Mouse (Mus musculus) lung, postnatal 25 days (tissue): ENCODE measurements around the gene Sun5.
"Not testable (repeated sequence)": the region's sequence is repeated elsewhere in the genome, so short reads cannot be mapped to it uniquely, and the experiment has no call there.

Experiments used
- DNase-seq: peaks from one replicate; pipeline ENCODE4 v3.0.0; 2022; ENCODE audit warnings: low spot score

Sun5 gene

DNA sequence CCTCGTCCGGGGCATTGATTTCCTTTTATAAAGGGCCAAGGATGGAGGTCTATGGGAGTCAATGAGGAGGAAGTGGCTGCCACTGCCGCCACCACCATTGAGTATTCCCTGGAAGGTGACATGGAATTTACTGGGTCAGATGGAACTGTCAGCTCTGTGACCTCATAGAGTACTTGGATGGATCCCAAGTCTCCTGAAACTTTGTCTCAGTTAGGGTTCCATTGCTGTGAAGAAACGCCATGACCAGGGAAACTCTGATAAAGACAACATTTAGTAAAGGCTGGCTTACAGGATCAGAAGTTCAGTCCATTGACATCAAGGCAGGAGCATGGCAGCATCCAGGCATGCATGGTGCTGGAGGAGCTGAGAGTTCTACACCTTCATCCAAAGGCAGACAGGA is at the start of gene Sun5:
Gene Sun5 (minus strand): TSS at position 101 of the 400 bp plus-strand sequence.
- no peak for DNase-seq

DNA sequence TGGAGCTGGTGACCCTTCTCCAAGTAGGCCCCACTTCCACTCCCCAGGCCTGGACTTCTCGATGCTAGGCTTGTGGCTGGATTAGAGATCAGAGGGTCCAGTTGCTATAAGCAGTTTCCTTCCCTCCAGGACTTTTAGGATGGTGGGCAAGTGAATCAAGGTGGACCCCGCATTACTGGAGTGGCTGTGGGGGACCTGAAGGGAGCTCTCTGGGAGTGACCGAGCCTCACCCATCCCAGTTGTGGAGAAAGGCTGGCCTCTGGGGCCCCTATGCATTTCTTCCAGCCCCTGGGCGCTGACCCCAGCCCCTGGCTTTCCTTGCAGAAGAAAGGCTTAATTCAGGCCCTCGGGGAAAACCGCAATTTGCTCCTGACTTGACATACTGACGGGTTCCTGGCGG is 47.0 kb upstream of the Sun5 start, which contains the start of gene Bpifb3:
Gene Bpifb3 (plus strand): TSS at position 301 of the 400 bp plus-strand sequence.
- no peak for DNase-seq

DNA sequence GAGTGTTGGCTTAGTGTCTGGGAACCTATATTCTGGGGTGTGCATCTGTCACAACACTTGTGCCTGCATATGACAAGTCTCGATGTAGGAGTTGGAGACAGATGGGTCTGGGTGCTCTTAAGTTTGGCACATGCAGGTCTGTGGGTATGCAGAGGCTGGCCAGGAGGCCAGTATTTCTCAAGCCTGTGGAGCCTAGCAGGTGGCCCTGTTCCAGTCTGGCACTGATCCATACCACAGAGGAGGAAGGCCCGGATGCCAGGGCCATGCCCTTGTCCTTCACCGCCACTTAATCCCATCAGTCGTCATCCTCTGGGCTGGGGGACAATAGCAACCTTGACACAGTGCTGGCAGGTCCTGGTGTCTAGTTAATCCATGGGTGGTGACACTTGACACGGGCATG is 43.3 kb upstream of the Sun5 start:
- DNase-seq: peak; percentile 18

DNA sequence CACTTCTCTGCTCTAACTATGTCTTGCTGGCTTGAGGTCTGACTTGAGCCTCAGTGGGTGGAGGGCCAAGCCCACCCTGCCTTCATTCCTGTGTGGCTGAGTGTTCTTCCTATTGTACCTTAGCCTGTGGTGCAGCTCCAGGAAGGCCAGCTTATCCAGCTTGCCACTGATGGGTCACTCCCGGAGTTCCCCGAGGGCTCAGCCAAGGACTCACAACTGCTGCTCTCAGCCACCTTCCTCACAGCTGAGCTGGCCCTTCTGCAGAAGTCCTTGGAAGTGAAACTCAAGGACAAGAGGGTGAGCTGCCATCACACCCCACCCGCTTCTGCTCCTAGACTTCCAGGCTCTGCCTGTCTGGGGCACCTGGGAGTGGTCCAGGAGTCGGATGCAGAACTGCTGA is 35.7 kb upstream of the Sun5 start:
- no peak for DNase-seq

DNA sequence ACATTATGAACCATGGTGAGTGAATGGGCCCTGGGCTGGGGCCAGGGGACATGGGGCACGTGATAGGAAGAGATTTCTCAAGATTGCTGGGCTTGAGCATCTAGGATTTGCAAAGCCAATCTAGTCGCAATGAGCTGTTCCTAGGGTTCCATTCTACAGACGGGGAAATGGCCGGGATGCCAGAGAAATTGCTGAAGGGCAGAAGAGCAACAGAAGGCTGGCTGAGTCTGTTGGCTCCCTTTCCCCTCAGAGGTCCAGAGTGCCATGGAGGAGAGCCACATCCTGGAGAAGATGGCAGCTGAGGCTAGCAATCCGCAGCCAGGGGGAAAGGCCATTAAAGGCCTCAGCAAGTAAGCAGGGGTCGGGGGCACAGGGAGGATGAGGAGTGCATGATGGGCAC is 31.8 kb upstream of the Sun5 start:
- no peak for DNase-seq

DNA sequence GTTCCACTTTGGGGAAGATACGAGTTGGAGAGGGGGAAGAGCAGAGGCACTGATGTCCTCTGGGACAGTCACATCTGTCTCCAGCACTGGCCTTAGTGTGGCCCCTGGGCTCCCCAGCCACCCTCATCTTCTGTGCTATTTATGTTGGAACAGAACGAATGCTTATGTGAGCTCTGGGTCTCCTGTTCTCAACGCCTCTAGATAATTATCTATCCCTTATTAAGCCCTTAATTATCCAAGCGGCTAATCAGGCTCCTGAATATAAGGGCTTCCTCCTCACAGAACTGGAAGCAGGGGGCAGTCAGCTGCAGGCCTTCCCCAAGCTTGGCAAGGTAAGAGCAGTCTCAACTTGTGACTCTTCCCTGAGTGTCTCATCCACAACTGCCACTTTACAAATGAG is 29.2 kb upstream of the Sun5 start, which contains the start of gene Bpifb6:
Gene Bpifb6 (plus strand): TSS at position 301 of the 400 bp plus-strand sequence.
- DNase-seq: no peak

DNA sequence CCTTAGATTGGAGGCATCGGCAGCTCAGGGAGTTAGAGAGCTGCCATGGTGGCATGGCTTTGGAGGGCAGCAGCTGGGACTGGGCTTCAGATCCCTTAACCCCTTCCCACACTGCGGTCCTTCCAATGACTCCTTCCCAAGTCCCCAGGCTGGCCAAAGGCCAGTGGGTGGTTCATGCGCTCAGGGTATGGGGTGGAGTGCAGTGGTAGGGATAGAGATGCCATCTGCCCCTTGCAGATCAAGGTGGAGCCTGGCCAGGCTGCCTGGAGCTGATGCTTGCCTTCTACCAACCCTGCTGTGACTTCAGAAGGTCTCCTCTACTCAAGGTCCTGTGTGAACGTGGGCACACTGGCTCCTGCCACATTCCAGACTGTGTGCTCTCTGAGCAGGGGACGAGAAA is 28.2 kb upstream of the Sun5 start:
- DNase-seq: no peak

DNA sequence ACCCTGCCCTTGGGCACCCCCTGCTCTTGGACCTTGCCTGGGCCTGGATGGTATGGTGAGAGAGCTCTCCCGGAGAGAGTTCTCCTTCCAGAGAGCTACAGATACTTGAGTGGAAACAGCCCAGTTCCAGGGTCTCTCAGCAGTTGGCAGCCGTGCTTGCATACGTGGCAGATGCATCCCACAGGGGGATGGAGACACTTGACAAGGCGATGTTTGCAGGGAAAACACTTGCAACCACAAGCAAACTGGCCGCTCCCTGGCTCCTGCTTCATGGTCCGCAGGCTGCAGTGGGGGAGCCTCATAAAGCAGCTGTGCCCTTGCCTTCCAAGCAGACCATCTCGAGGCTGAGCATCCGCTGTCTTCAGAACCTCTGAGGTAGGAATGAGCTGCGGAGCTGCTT is 3.9 kb upstream of the Sun5 start, which contains the start of gene Bpifb2:
Gene Bpifb2 (plus strand): TSS at position 301 of the 400 bp plus-strand sequence.
- DNase-seq: no peak

DNA sequence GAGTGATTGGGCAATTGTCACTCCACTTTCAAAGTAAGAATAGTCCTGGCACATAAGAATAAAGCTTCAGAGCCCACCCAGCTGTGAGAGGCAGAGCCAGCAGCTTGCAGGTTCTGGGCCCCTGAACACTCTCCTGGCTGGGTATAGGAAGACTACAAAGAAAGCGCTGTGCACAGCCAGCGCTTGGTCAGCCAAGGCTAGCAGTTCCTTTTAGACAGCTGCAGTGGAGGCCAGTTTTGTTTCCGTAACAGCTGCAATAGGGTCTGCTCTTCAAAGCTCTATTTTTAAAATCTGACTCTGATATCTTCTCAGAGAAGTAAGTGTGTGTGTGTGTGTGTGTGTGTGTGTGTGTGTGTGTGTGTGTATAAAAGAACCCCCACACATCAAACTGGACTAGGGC is 8.9 kb downstream of the Sun5 start:
- no peak for DNase-seq

DNA sequence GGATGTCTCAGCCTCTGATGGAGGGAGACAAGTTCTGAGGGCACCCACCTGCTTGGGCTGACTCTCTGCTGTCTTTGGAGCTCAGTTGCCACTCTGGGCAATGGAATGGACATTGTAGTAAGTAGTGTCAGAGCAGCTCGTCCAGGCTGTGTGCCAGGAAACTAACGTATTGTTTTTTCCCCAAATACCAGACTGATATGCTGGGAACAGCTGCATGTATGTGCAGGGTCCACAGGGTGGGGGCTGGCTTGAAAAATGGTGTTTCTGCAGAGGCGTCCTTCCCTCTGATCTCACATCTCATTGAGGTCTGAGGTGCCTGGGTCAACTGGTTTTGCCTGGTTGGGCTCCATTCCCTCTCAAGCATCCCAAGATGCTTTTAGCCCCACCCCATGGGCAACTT is 10.2 kb downstream of the Sun5 start:
- DNase-seq: no peak

DNA sequence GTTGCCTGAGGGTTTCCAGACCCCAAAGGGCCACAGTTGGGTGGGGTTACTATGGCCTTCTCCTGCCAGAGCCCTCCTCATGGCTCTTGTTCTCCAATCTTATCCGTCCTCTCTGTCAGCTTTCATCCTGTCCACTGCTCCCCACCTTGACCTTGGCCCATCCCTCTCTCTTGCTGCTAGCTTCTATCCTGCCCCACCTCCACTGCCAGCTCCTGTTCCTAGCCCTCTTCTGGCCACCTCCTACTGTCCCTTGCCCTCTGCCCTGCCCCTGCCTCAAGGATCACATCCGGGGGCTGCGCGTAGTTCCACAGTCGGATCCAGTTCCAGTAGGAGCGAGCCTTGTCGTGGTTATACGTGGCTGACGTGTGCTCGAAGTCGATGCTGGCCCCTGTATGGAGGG is 10.6 kb downstream of the Sun5 start:
- DNase-seq: no peak

DNA sequence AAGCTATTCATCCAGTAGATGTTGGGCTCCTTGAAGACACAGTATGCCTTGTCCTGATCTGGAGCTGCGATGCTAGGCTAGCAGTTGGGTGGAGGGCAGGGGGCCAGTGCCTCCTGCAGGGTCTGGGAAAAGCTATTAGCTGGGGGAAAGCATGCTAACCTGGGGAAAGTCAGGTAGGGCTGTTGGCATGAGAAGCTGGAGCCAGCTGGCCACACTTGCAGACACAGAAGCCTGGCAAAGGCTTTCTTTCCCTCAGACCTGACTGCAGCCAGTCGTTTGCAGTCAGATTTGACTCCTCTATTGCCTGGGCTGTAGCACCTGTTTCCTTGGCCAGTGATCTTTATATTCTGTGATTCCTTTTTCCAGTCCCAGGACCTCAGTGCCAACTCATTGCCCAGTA is 11.3 kb downstream of the Sun5 start:
- no peak for DNase-seq

DNA sequence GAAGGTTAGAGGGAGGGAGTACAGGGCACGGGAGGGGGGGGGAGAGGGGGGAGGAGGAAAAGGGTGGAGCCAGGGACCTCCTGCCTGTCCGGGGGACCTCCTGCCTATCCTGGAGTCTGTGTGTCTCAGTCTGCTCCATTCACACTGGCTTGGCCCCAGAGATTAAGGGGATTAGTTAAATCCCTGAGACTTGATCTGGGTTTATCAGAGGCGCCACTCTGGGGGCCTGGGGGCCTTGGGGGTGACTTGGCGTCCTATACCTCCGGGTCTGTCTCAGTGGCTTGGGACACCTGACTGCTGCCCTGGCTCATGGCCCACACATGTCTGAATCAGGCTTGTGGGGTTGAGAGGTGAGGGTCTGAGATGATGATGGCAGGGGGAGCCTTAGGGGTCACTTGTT is 17.3 kb downstream of the Sun5 start:
- DNase-seq: no peak

DNA sequence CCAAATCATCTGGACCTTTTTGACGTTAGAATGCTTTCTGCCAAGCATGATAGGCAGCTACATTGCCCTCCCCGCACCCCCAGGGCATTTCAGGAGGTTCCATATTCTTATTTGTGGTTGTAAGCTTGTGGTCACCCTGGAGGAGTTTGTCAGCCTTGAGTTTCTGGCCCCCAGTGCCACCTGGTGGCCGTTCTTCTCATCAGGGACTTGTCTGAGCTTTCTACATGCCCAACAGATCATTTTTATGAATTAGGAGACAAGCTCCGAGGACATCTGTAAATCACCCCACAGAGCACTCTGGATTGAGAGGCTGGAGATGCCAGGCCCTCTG is 19.9 kb downstream of the Sun5 start:
- DNase-seq: peak; percentile 11

DNA sequence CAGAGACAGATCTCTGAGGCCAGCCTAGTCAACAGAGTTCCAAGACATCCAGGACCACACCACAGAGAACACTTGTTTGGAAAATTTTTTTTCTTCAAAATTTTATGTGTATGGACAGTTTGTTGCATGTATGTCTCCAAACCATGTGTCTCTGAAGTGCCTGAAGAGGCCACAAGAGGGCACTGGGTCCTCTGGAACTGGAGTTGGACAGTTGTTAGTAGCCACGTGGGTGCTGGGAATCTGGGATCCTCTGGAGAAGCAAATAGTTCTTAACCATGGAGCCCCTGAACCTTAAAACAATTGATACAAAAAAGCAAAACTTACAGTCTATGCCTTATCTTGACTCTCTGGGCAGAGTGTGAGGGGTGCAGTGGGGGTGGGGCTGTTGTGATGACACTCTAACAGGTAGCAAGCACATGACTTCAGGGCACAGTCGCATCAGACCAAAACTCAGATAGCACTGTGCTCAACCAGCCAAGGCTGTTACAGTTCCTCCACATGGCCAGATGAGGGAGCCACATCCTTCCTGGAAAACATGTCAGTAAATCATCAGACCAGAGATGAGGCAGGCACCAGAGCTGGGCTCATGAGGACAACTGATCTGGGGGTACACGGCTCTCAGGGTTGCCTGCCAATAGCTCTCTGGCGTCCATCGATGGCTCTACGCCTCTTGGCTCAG is 20.4 kb downstream of the Sun5 start:
- no peak for DNase-seq

DNA sequence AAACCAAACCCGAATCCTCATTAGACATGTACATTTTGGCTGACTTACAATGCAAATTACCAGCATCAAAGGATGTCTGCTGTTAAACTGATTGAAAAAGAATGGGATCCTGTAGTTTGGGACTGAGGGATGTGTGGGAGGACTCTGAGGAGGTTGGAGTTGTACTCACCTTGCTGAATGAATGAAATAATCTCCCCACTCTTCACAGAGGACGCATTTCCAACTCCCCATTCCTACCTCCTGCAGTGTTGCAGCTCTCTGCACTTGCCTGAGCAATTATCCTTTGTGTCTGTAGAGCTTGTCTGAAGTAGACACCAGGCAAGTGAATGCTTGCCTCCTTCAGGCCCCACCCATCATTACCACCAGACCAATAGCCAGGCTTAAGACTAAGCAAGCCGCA is 22.5 kb downstream of the Sun5 start:
- DNase-seq: no peak

DNA sequence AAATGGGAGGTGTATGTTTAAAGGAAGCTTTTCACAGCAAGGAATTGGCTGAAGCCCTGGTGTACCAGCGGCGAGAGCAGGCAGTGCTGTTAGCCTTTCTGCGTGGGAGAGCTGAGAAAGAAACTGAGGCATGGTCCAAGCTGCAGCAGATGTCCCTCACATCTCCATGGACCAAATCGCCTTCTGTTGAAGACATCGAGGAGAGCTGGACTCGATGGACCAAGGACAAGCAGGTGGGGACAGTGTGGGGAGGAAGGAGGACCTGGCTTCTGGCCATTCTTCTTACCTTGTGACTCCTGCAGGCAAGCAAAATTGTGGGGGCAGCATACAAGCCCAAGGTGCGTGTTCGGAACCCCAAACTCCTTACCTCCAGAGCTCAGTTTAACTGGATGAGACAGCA is 28.0 kb downstream of the Sun5 start:
- no peak for DNase-seq

DNA sequence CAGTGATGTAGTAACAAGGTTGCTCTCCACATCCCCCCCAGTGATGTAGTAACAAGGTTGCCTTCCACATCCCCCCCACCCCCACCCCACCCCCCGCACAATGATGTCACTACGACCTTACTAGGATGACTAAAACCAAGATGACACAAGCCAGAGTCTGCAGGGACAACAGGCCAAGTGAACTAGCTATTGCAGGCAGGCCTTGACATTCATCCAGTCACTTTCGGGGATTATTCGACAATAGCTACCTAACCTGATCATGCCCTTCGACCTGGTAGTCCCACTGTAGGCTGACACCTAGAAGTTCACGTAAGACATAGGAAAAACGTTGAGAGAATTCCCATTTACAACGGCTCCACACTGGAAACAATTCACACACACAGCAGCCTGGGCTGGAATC is 37.6 kb downstream of the Sun5 start:
- DNase-seq: no peak

DNA sequence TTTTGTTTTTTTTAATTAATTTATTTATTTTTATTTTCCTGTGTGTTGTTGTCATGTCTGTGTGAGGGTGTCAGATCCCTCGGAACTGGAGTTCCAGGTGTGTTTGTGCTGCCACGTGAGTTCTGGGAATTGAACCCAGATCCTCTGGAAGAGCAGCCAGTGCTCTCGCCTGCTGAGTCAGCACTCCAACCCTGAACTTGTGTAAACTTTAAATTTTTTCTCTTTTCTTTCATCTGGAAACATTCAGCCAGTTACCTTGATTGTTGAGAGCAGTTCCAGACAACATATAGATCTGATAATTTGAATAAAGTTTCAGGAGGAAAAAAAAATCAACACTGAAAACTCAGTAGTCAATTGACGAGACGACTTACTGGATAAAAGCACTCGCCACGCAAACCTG is 42.2 kb downstream of the Sun5 start:
- no peak for DNase-seq

DNA sequence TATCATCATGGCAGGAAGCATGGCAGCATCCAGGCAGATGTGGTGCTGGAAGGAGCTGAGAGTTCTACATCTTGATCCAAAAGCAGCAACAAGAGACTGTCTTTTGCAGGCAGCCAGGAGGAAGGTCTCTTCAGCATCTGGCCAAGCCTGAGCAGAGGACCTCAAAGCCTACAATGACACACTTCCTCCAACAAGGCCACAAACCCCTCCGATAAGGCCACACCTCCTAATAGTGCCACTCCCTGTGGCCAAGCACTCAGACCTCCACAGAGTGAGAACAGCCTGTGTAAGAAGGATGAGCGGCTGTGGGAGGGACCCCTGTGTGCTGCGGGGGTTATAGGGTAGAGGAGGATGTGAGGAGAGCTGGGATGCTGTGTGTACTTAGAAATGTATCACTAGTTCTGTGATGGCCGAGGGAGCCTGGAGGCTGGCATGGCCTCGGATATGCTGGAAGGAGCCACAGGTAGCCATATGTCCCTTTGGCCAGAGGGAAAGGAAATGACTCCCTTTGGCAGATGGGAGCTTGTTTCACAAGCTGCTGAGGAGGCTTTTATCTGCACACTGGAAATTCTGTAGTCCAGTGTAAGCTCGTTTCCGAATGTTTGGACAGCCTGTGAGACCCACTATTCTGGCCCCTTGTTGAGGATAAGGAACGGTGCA is 43.6 kb downstream of the Sun5 start:
- no peak for DNase-seq

DNA sequence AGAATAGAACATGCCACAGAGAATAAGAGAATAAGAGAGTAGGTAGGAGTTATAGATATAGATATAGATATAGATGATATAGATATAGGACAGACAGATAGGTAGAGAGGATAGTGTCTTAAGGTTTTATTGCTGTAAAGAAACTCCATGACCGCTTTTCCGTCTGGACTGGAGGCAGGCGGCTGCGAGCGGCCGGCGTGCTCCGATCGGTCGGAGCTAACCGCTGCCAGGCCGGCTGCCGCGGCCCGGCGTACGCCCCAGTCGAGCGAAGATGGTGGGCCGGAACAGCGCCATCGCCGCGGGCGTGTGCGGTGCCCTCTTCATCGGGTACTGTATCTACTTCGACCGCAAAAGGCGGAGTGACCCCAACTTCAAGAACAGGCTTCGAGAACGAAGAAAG is 45.0 kb downstream of the Sun5 start:
- not testable (repeated sequence) for DNase-seq

DNA sequence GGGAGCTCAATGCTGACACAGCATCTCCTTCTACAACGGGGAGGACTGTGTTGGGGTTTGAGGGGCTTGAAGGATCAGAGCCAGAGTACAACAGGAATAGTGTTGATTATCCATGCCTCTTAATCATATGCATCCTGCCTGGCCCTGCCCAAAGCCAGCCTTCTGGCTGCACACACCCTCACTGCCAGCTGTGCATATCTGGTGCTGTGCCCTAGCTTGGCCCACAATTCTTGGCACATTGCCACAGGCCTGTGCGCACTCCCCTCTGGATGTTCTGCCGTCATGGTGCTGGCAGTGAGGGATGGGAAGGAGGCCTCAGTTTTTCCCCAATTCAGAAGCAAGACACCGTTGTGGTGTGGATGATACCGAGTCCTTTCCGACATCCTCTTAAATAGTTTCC is 46.3 kb downstream of the Sun5 start:
- no peak for DNase-seq

DNA sequence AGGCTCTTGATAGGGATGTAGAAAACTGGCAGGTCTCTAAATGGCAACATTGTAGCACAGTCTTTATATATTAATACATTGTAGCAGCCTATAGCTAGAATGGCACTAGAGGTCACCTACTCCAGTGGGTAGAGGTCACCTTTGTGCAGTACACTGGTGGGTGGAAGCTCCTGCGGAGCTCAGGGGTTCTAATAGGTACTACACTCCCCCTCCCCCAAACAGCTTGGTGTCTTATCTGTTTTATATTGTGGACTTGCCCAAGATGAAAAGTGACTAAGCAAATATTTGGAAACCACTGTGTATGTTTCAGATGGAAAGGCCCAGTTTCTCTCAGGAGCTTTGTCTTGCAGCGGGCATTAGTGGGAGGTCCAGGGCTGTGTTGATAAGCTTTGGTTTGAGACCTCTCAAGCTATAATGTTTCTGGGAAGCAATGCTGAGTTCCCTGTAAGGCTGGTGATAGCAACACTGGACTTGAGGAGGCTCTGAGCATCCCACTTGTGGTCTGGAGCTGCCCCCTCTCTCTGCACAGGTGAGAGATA is 48.8 kb downstream of the Sun5 start:
- no peak for DNase-seq

DNA sequence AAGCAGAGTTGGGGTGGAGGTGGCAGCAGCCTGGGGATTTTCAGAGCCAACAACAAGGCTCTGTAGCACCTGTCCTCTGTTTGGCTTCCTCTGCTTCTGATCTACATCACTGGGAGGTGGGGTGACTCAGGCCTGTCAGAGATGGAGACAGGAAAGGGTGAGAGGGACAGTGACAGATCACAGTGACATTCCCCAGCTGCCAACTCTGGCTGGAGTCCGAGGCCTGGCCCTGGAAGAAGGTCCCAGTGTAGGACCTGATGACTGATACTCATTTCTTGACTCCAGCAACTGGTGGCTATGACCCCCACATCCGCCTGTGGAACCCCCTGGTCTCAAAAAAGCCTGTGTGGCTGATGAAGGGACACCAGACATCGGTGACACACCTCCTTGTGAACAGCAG is 61.0 kb downstream of the Sun5 start:
- DNase-seq: no peak
